Mouse (Mus musculus) olfactory bulb, adult 2 months (tissue): ENCODE measurements at regions not wholly inside any gene's neighbourhood (a gene's known extent, or its start where the extent isn't known, plus 50 kb on each side); places are given as distances from the start of the nearest gene placed in this dataset.

Experiments
- H3K27ac ChIP-seq: fragments of 200-500 bp; 2 replicates; pipeline ENCODE4 v1.5.1; 2012; ENCODE audit warnings: low read depth, low read length; ENCODE audit not compliant: insufficient read depth
- H3K4me1 ChIP-seq: fragments of 200-500 bp; 2 replicates; pipeline ENCODE4 v1.6.1; 2012; ENCODE audit warnings: low read length; ENCODE audit not compliant: control insufficient read depth, insufficient read depth
- H3K4me3 ChIP-seq: fragments of 200-500 bp; 2 replicates; pipeline ENCODE4 v1.5.1; 2012; ENCODE audit warnings: mild to moderate bottlenecking, low read depth, low read length, moderate library complexity; ENCODE audit not compliant: insufficient read depth
- CTCF ChIP-seq: fragments of 200-500 bp; IDR thresholded peaks from 2 replicates; pipeline ENCODE4 v1.5.1; 2012; ENCODE audit warnings: low read depth, mild to moderate bottlenecking, low read length, moderate library complexity; ENCODE audit not compliant: insufficient read depth
- POLR2A ChIP-seq: fragments of 200-500 bp; IDR thresholded peaks from 2 replicates; pipeline ENCODE4 v1.6.1; 2012; ENCODE audit warnings: mild to moderate bottlenecking, low read depth, low read length, moderate library complexity; ENCODE audit not compliant: insufficient read depth
- WGBS: fragments of 180-500 bp; shearing (Covaris S2); methylation state at CpG from one replicate; pipeline ENCODE4 v1.1.7; 2018; 5-methylcytosine and 5-hydroxymethylcytosine counted together

DNA sequence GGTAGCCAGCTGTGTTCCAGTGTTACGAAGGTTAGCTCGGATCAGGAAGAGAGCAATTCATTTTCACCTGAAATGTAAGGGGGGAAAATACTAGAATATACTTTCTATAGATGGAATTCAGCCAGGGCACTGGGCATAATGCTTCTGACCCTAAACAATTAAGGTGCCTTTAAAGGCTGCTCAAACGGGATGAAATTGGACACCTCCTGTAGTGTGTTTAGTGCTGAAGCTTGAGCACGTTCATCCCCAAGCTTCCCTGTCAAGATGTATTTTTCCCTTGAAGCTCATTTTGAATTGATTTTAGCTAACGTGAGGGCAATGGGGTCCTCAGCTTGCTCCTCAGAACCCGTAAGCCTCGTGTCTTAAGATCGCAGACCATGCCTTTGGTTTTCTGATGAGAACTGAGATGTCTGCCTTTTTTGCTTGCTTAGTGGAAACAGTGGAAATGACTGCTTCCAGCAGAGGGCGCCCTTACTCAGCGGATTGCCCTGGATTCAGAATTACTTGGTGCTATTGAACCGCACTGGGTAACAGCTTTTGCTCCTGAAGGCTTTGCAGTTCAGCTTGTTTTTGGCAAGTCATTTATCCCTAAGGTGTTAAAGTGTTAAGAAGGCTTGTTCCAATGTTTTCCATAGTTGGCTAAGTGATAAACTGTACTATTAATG lies 74.6 kb upstream of the Fermt1 start:
- TF ChIP-seq CTCF: no peak
- no peak for TF ChIP-seq POLR2A
- H3K27ac ChIP-seq: no peak overlapping the region
- 24% methylated on average over 11 of the region's 11 CpGs for WGBS

DNA sequence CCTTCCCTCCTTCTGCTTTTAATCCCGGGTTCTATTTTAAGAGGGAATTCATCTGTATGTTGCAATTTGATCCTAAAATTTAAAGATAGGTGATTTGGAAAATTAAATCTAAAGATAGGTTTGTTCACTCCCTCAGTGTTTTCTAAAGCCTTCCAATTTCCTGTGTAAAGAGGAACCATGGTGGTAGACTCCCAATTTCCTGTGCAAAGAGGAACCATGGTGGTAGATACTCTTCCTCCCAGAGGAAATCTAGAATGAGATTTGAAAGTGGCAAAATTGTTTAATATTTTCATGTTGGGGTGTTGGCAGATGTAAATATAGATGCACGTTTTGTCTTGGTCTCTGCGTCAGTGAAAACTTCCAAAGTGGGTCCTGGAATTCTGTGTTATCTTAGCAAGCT lies 75.5 kb upstream of the Fermt1 start:
- 86% methylated on average over 3 of the region's 3 CpGs for WGBS
- H3K4me3 ChIP-seq: no peak overlapping the region
- no peak for TF ChIP-seq POLR2A
- TF ChIP-seq CTCF: no peak
- no peaks in the 10 kb centered on the region for H3K4me1 ChIP-seq
- H3K27ac ChIP-seq: no peak overlapping the region

More for the DNA sequence above, 74.6 kb upstream of the Fermt1 start:
- H3K4me1 ChIP-seq: no peaks in the 10 kb centered on the region
- H3K4me3 ChIP-seq: no peak overlapping the region

DNA sequence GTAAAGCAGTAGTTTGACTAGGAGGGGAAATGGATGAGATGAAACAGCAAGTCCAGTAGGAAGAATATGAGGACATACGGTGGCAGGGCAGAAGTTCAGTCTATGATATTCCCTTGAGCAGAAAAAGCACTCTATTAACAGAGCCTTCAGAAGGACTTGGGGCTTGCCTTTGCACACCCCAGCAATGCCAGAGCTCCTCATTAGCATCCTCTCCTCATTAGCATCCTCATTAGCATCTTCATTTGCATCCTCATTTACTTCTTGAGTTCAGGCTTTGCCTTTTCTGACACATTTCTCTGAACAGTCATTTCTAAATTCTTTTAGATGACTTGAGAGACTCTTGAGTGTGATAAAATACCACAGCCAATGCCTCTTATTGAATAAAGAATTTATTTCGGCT lies 81.3 kb upstream of the Fermt1 start:
- WGBS: 64% methylated on average over 2 of the region's 2 CpGs
- no peak for TF ChIP-seq CTCF
- no peak for TF ChIP-seq POLR2A
- no peak overlapping the region for H3K4me3 ChIP-seq
- H3K4me1 ChIP-seq: no peaks in the 10 kb centered on the region
- H3K27ac ChIP-seq: no peak overlapping the region

DNA sequence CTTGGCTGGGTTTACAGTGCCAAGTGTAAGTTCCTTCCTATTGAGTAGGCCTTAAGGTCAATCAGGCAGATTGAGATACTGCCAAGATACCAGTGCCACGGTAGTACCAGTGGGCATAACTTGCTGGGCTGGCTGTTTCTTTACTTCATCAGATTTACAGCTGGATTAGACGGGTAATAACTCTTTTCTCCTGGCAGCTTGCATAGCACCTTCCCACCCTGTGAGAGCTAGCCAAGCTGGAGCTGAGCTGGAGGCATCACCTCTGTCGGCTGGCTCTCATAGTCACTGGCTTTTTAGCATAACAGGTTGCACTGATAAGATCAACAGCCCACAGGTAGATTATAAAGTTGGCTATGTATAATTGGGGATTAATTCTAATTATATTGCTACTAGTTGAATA lies 89.7 kb upstream of the Fermt1 start:
- H3K4me3 ChIP-seq: no peak overlapping the region
- no peak overlapping the region for H3K27ac ChIP-seq
- no peak for TF ChIP-seq POLR2A
- TF ChIP-seq CTCF: no peak
- H3K4me1 ChIP-seq: no peaks in the 10 kb centered on the region
- WGBS: 74% methylated on average over 3 of the region's 3 CpGs

DNA sequence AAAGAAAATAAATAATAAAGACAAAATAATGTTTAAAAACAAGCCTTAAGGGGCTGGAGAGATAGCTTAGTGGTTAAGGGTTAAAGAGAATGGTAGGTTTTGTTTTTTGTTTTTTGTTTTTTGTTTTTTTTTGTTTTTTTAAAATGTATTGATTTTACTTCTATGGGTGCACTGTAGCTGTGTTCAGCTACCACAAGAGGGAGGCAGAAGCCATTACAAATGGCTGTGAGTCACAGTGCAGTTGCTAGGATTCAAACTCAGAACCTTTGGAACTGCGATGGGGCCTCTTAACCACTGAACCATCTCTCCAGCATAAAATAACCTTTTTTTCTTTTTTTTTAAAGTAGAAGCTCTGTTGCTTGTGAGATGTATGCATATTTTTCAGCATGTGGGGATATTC lies 95.0 kb upstream of the Fermt1 start:
- TF ChIP-seq CTCF: no peak
- TF ChIP-seq POLR2A: no peak
- H3K4me1 ChIP-seq: no peaks in the 10 kb centered on the region
- no peak overlapping the region for H3K27ac ChIP-seq
- no peak overlapping the region for H3K4me3 ChIP-seq
- WGBS: 97% methylated on average over 1 of the region's 1 CpGs

DNA sequence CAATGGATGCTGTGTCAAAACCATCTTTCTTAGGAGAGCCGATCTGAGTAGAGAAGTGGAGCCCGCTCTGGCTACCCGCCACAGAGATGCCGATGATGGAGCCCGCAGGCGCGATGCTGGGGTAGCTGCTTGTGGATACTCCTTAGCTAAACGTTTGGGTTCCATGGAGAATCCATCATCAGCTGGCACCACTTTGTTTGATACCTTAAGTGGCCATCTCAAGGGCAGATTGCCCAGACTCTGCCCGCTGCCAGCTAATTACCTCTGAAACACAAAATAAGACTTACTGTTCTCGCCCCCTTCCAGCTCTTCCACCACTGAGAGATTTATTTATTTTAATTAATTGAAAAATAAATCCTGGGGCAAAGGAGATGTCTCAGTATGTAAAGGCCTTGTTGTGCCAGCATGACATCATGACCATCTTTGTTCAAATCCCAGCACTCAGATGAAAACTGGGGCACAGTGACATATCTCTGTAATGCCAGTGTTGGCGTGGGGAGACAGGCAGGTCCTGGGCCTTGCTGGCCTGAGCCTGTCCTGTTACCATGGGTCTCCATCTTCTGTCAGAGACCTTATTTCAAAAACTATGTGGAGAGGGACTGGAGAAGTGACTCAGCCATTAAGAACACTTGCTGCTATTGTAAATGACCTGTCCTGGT lies 132.1 kb upstream of the Fermt1 start:
- Histone ChIP-seq H3K27ac (no peak overlapping the region), H3K4me3 (no peak overlapping the region), H3K4me1 (no peaks in the 10 kb centered on the region)
- WGBS: 46% methylated on average over 11 of the region's 11 CpGs
- no peak for TF ChIP-seq POLR2A
- TF ChIP-seq CTCF: no peak

DNA sequence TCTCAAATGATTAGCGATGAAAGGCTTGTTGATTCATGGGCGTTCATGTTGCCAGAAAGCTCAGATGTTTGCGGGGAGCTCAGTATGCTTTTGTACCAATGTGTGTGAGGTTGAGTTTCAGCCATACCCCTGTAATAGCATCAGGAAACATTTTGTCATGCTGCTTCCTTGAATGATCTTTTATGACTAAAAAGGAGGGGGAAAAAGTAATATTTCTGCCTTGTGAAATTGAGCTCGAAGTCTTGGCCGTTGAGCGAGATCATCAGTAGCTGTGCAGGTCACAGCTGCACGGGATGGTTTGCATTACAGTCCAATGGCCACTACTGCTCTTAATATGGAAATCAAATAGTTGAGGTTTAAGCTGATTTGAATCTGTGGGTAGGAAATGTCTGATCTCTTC lies 145.3 kb upstream of the Fermt1 start:
- H3K4me3 ChIP-seq: no peak overlapping the region
- no peak for TF ChIP-seq POLR2A
- no peak for TF ChIP-seq CTCF
- whole genome bisulfite sequencing: 86% methylated on average over 7 of the region's 7 CpGs
- no peak overlapping the region for H3K27ac ChIP-seq
- H3K4me1 ChIP-seq: no peaks in the 10 kb centered on the region

DNA sequence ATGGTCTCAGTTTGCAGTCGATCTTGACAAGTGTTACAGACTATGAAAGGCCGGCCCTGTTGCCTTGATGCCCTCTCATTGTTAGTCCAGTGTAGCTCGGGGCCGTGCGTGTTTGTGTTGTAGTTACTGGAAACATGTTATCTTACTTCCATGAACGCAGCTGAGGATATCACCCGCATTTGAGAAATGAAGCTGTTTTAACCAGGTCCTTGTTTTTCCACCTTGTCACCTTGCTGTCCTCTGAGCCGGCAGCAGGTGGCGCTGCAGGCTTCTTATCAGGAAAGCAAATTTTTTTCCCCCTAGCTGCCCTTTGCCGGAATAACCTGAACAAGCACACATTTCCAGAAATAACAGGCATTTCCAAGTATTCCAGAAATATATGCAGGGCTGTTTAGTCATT lies 167.9 kb upstream of the Fermt1 start:
- WGBS: 24% methylated on average over 10 of the region's 10 CpGs
- Histone ChIP-seq H3K4me1 (no peaks in the 10 kb centered on the region), H3K4me3 (no peak overlapping the region), H3K27ac (no peak overlapping the region)
- TF ChIP-seq POLR2A (no peak), CTCF (peak; percentile 93)

DNA sequence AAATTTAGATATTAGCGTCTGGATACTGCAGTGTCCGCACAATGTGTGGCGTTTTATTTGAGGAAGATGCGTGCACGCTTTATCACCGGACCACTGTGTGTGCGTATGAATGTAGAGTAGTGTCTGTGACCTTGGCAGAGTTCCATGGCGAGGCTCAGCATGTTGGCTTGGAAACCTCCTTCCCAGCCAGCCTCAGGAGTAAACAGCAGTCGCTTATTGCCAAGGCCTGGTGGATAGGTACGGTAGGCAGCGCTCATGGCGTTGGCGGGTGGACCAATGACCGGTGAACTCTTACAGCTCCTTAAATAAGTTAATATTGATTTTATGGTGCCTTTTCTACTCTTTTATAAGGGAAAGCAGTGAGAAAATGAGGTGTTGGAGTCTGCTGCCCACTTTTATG lies 172.9 kb upstream of the Fermt1 start:
- TF ChIP-seq POLR2A (no peak), CTCF (no peak)
- no peak overlapping the region for H3K4me3 ChIP-seq
- no peak overlapping the region for H3K27ac ChIP-seq
- 91% methylated on average over 14 of the region's 14 CpGs for WGBS
- H3K4me1 ChIP-seq: no peaks in the 10 kb centered on the region
